Mouse (Mus musculus) ovary, postnatal 14 days (tissue): ENCODE data around the gene Fbxo8.

Experiments used
- DNase-seq: peaks from one replicate; pipeline ENCODE4 v3.0.0; 2022; ENCODE audit warnings: low spot score

Fbxo8 gene

DNA sequence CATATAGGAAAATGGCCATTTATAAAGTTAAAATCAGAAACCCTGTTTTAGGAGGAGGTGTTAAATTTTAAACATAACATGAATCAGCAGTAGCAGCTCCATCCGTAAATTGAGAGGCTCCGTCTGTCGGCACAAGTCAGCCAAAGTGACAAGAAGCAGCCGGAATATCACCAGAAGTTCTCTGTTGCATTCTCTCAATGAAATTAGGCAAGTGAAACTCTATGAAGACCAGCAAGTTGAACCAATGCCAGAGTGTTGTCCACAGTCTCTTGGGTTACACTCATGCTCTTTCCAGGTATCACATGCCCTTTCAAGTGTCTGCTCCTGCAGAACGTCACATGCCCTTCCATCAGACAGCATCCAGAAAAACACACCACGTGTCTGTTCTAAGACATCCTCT is 60.8 kb downstream of the Fbxo8 start:
- no peak for DNase-seq

- DNase-seq: no peak
Measured at GRCm38 (mm10) chr8:56614235-56614634, 63.3 kb downstream of the Fbxo8 start.

GRCm38 (mm10) chr8:56615005-56615404 is 64.1 kb downstream of the Fbxo8 start:
- DNase-seq: peak; percentile 49

DNA sequence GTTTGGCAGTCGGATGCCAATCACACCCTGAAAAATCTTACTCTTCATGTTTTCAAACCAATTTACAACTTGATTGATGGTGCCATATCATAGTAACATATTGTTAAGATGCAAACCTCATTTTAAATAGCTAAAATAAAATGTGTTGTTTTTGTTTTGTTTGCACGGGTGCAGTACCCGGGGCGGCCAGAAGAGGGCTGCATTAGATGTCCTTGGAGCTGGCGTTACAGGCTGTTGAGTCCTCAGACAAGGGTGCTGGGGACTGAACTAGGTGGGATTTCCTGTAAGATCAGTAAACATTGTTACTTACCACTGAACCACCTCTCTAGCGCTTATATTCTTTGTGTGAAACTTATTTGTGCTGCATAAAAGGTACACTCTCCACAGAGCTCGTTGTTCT is 65.4 kb downstream of the Fbxo8 start:
- no peak for DNase-seq

DNA sequence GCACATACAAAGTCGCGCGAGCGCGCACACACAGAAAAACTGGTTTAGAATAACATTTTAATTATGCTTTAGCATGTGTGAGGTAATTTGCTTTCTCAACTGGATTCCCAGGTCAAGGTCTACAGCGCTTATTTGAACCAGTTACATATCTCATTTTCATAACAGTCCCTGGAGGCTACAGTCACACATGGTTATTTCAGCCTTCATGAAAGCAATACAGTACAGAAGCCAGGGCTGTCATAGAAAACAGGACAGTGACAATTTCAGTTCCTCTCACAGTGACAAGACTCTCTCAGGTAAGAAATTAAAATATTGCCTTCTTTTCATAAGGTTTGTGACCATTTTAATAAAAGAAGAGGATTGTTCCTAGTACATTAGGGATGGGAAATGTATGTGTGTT is 66.4 kb downstream of the Fbxo8 start:
- DNase-seq: no peak

GRCm38 (mm10) chr8:56619056-56619455 is 68.2 kb downstream of the Fbxo8 start:
- DNase-seq: no peak

GRCm38 (mm10) chr8:56619571-56619970 is 68.7 kb downstream of the Fbxo8 start:
- no peak for DNase-seq

DNA sequence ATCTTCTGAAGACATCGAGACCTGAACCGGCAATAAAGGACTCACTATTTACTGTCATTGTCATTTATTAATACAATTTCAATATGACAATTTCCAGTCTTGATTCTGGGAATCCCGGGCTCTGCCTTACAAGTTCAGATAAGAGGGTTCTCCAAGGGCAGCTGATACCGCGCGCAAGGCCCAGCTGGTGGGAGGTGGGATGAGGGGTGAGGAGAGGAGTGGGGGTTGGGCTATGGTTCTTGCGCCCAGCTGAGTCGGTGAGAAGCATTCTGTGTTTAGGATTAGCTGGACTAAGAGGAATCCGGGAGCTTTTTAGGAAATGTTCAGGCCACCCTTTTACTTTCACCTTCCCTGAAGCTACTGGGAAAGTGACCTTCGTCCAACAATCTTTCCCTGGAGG is 69.8 kb downstream of the Fbxo8 start:
- no peak for DNase-seq

DNA sequence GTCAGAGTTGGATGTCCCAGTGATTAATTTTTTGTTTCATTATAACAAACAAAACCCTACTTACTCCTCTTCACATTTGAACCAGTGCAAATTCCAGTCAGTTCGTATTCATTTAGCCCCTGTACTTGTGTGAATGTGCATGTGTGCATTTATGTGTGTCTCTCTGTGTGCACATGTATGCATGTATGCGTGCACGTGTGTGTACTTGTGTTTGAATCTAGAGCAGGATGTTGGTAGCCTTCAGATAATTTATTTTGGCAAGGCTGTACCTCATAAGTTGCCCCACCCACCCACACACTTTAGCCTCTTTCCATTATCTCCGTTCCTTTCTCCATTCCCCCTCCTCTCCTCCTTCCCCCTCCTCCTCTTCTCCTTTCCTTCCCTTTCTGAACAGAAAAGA is 70.2 kb downstream of the Fbxo8 start:
- DNase-seq: no peak

DNA sequence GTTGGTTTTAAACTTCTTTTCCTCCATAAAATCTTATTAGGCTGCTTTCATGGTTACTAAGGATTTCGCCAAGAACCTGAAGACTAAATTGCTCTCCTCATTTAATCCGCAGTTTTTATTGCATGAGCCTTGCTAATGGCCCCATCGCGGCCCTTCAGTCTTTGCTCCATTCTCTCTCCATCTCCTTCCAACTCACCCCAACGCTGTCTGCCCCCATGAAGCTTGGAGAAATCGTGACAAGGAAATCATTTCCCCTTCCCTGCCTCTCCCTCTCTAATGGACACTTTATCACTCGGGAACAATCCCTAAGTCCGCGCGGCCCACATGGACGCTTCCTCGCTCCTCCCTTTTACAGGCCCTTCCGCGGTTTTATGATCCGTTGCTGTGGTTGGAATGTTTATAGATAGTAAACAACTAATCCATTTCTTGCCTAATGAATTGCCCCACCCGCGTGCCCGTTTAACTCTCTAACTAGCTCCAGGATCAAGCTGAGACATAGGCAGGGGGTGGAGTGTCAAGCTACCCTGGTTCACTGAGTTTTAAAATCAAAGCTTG is 71.7 kb downstream of the Fbxo8 start:
- no peak for DNase-seq

DNA sequence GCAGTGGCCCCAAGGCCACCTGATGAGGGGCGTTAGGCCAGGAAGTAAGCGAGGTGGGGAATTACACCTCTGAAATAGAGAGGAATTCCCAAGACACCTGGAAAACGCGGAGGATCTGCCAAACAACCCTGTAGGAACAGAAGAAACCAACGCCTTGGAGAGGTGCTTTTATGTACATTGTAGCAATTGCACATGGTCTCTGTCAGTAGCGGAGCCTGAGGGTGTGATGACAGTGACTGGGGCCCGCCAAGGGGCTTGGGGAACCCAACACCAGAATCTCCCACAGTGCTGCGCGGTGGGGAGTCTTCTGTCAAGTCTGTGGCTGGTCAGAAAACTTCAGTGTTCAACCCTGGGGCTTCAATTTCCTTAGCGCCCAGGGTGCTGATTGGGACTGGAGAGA is 72.5 kb downstream of the Fbxo8 start:
- no peak for DNase-seq

DNA sequence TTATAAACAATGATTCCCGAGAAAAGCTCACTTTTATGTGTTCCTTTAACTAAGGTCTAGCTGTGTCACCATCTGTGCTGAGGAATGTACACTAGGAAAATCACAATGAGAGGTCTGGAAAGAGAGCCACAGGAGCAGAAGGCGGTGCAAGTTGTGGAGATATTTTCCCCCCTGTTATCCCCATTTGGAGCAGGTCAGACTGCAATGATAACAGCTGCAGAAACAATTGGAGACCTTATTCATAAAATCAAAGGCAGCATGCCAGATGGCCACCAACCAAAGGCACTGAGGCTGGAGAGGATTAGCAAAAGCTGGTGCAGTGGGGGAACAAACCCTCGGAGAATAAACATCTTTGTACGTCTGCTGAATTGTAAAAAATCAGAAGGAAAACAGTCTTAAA is 78.3 kb downstream of the Fbxo8 start:
- no peak for DNase-seq

DNA sequence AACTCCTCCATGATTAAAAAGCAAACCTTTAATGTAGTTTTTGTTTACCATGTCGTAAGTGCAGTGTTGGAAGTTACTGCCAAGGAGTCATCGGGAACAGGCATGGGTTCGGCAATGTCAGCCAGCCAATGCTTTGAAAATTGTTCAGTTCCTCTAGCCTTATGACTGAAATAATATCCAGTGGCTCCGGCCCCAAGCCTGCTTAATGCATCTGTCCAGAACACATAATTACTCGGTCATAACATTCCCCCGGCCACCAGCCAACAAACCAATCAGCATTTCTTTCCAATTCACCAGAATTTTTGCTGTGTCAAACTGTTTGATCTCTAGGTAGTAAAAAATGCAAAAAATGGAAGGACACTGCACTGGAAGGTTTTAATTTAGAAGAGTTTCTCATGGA is 88.4 kb downstream of the Fbxo8 start:
- no peak for DNase-seq
